Mouse (Mus musculus) left cerebral cortex, adult 18-20 months (tissue): ENCODE data around the gene A830031A19Rik. TPM values are rescaled to one million over a fixed set of nuclear protein-coding genes. Genes with fewer than 3 reads are reported as not detected.

Experiments used
- DNase-seq, 2 experiments: peaks; one replicate each; pipeline ENCODE4 v3.0.0; 2021 to 2022; ENCODE audit warnings: low spot score in 2 of 2, mixed read lengths in 1 of 2
- total RNA-seq, 2 experiments: library from RNA; stranded (reverse); gene quantifications; 2 replicates each; pipeline ENCODE4 v1.2.3; 2021

Gene A830031A19Rik
- total RNA-seq, 2 experiments from 2014 or later, result 1.1 to 1.4 TPM

DNA sequence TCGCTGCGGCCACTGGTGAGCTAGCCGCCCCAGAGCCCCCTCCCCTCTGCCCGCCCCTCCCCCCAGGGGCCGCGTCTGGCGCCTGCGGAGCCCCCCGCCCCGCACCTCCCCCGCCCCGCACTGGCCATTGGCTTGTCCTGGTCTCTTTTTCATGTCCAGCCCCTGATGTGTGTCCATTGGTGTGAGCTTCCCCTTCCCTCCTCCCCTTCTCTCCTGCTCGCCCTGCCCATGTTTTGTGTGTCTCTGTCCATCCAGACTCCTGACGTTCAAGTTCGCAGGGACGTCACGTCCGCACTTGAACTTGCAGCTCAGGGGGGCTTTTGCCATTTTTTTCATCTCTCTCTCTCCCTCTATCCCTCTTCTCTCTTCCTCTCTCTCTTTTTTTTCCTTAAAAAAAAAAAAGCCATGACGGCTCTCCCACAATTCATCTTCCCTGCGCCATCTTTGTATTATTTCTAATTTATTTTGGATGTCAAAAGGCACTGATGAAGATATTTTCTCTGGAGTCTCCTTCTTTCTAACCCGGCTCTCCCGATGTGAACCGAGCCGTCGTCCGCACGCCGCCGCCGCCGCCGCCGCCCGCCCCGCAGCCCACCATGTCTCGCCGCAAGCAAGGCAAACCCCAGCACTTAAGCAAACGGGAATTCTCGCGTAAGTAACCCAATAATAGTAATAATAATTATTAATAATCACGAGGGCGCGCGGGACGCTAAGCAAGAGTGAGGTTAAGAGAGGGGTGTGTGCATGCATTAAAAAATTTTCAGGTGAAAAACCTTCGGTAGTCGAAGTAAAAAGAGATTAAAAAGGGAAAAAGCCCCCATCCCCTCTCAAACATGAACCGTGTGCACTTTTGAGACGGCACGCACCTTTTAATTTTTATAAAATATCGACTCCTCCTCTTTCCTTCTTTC lies 3.2 kb upstream of the A830031A19Rik start, which contains the start of gene Bcl11a:
Gene Bcl11a (plus strand): TSS at position 262 of the 911 bp plus-strand sequence.
- peak in 1 of 2 experiments; percentile 73 for DNase-seq

DNA sequence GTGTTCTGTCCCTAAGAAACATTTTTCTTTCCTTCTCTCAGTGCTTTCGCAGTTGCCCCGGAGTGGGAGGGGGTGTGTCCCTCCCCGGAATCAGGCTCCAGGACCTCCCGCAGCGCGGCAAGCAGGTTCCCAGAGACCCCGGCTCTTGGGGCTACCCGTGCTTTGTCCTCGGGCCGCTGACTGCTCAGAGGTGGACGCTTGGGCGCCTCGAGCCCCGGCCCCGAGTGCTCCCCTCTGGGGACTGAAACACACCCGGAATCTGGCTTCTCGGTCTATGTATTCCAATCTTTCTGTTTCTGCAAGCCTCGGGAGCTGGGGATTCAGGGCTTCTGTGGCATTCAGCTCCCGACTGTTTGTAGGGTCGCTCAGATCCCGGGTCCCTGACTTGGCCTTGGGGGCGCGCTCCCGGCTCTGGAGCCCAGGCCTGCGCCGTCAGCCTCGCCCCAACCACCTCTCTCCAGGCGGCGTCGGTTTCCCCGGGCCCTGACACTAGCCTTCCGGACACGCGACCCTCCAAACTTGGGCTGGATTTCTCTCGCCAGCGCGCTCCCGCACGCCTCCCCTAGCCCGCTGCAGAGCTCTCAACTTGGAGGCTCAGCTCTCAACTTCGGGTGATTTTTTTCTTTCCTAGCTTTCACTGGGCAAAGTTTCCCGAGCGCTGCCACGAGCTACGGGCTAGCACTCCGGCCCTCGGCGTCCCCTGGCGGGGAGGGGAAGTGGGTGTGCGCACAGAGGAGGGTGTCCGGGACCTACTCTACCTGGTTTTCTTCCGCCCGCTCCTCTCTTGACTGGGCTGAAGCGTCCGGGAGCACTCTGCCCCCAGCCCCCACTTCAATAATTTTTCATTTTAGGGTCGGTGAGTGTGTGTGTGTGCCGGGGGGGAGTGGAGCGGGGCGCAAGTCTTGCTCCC lies 2.2 kb upstream of the A830031A19Rik start:
- DNase-seq, result no peak

- peak; percentile 73 to 82 for DNase-seq
Measured at GRCm38 (mm10) chr11:24076127-24076650, 1.3 kb upstream of the A830031A19Rik start.

GRCm38 (mm10) chr11:24075486-24076126 lies 752 bp upstream of the A830031A19Rik start:
- no peak for DNase-seq

- no peak for DNase-seq
Measured at GRCm38 (mm10) chr11:24074021-24074591, 748 bp downstream of the A830031A19Rik start.

GRCm38 (mm10) chr11:24065313-24065712 lies 9.5 kb downstream of the A830031A19Rik start:
- no peak for DNase-seq

GRCm38 (mm10) chr11:24064221-24064620 lies 10.6 kb downstream of the A830031A19Rik start:
- no peak for DNase-seq

DNA sequence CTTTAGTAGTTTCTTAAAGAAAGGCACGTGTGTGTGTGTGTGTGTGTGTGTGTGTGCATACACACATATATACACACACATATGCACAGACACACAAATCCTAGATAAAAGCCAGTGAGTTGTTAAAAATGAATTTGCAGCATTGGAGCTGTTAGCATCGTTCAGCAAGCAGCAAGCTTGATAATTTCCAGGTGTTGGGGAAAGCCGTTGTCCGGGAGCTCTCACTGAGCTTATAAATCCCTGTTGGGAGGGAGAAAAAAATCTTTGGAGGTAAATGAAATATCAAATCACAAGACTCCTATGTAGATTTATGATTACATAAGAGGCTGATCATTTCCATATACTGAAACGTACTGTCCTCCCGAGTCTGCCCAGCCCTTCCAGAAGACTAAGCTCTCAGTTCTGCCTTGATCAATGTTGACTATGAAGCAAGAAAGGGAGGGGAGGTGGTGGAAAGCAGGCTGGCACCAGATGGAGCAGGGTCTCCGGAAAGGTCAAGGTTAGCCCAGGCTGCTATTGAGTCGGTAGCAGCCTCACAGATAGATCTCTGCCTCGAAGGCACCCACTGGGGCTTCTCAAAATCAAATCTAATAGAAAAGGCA lies 12.3 kb downstream of the A830031A19Rik start:
- no peak for DNase-seq

DNA sequence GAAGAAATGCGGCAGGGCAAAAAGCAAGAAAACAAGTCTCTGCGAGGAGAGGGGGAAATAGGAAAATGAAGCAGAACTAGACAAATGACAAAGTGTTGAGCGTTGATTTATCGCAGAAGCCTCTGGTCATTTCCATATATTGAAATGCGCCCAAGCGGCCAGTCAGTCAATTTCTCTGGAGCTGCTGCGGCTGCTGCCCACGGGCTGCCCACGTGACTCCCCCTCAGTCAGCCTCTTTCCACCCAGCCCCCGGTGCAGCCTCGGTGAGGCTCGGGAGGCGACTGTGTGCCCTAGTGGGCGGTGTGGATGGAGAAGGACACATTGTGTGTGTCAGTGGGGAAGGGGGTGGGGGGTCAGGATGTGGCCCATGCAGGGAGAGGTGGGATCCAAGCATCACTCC lies 13.0 kb downstream of the A830031A19Rik start:
- DNase-seq, result peak in 1 of 2 experiments; percentile 58

DNA sequence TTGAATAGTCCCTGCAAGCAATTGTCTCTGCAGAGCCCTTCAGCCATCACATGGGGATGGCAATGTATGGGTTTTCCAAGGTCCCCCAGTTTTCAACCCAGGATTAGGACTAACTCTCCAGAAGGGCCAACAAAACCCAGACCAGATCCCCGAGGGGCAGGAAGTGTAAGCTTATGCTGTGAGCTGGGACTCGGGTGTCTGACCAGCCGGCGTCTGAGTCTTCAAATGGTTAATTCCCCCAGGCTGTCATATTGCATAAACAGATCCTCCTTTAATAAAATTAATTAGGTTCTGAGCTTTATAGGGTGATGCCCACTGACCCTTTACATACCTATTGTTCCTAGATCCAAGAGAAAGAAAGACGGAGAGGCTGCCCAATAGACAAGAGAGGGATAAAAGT lies 14.4 kb downstream of the A830031A19Rik start:
- DNase-seq, result no peak

- no peak for DNase-seq
Measured at GRCm38 (mm10) chr11:24059137-24059536, 15.7 kb downstream of the A830031A19Rik start.

- DNase-seq, result no peak
Measured at GRCm38 (mm10) chr11:24052882-24053281, 22.0 kb downstream of the A830031A19Rik start.

DNA sequence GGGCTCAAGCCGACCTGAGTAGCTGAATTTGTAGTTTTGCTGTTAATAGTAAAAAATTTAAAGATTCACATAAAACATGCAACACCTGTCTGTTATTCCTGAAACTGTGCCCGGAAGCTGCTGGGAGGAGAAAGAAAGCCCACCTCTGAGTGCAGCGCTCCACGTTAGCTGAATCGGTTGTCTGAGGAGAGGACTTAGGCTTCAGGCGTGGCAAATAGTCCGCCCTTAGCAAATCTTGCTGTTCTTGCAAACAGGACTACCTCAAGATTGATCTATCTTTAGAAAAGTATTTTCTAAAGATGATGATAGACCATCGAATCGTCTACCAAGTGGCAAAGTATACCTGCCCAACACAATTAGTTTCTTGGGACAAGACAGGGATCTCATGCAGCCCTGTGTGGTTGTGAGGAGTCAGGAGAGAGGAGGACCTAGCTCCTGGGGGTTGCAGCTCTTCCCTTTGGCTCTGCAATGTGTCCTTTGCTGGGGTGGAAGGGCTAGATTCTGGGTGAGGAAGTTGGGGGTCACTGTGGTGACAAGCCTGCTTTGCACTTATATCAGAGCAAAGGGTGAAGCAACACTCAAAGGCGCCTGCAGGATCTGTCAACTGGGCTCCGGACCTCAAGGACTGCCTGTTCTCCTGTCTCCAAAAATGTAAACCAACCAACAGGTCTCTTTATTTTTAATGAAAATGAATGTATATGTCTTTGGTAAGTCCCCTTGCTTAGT lies 24.7 kb downstream of the A830031A19Rik start:
- DNase-seq, result no peak

DNA sequence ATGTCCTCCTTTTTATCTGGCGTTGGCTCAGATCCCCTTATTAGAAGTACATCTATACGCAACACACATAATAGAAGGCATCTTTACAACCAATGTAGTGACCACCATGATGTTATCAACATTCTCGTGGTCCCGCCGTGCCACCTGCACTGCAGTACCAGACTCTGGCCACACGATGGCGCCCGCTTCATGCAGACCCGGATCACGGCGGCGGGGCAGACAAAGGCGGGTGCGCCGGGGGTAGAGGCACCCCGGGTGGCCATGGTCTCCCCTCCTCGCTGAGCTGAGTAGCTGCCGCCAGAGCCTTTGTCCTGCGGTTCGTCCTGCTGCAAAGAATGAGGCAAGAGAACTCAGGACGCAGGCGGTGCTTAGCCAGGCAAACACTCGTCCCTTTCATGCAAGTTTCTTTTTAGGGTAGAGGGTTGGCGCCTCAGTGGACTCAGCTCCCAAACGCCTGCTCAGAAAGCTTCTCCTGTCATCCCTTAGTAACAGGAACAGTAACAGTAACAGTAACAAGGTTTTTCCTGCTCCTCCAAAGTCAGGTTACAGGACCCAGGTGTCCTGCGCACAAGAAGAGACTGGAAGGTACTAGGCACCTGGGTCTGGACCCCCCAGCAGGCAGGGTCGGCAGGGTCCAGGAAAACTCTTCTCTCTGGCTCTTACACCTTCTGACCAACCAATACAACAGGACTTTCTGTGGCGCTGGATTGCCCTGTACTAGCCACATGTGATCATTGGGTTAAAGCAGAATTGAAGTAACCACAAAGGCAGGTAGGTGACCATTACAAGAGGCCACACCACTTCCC lies 25.4 kb downstream of the A830031A19Rik start:
- peak; percentile 82 to 92 for DNase-seq

GRCm38 (mm10) chr11:24044025-24044424 lies 30.8 kb downstream of the A830031A19Rik start:
- DNase-seq, result peak; percentile 31 to 60

DNA sequence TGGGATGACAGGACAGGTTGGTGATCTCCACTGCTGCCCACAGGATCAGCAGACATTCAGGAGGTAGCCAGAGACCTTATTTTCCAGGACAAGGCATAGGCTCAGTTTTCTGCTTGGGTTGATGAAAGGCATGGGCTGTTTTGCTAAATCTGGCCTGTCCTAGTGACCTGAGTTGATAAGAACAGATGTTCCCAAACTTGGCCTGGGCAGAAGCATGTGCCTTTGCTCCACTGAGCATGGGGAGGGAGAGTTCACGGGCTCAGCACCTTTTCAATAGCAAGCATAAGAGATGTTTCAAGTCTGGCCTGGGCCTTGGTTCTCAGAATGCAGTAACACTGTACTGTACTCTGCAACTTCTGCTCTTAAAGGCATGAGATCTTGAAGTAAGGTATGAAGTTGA lies 54.1 kb downstream of the A830031A19Rik start:
- DNase-seq, result no peak

DNA sequence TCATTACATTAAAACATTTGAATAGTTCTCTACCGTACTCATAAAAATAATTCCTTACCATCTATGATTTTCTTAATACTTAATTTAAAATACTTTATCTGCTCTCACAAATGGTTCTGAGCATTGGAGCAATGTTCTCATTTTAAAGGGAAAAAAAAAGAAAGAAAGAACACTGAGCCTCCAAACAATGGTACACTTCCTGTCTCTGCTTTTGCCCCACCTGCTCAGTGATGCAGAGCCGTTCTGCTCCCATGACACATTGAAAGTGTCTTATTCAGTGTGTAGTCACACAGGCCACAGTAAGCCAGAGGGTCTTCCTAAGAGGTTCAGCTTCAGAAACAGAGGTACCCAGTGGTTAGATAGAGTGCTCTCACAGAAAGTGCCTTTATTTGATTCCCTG lies 56.1 kb downstream of the A830031A19Rik start:
- DNase-seq, result no peak

- no peak for DNase-seq
Measured at GRCm38 (mm10) chr11:24016647-24017179, 58.1 kb downstream of the A830031A19Rik start.
